Mouse (Mus musculus) limb, embryonic 13.5 days (tissue): ENCODE results near the gene Ppp1r9a. TPM values are rescaled to one million over a fixed set of nuclear protein-coding genes. Genes with fewer than 3 reads are reported as not detected.
A peak's percentile ranks its signal among the peaks of the same experiment; 100 is the strongest.

Source experiments
- ATAC-seq: fragments of 200-750 bp; cut with Nextera tagmentation; 2 replicates; pipeline ENCODE4 v1.8.0; 2017; ENCODE audit warnings: low read depth, moderate number of reproducible peaks, moderate TSS enrichment; ENCODE audit not compliant: low FRiP score
- H3K27ac ChIP-seq: fragments of 300-500 bp; sonication (generic); 2 replicates; pipeline ENCODE4 v1.5.1; 2015; ENCODE audit warnings: inconsistent platforms, mild to moderate bottlenecking, moderate library complexity
- H3K27me3 ChIP-seq: fragments of 300-500 bp; sonication (generic); 2 replicates; pipeline ENCODE4 v1.6.1; 2015; ENCODE audit warnings: mild to moderate bottlenecking, inconsistent platforms
- H3K36me3 ChIP-seq: fragments of 300-500 bp; sonication (generic); 2 replicates; pipeline ENCODE4 v1.6.1; 2015; ENCODE audit warnings: inconsistent platforms, mild to moderate bottlenecking, moderate library complexity
- H3K4me1 ChIP-seq: fragments of 300-500 bp; sonication (generic); 2 replicates; pipeline ENCODE4 v1.6.1; 2015; ENCODE audit warnings: inconsistent platforms
- H3K4me2 ChIP-seq: fragments of 300-500 bp; sonication (generic); replicated peaks from 2 replicates; pipeline ENCODE4 v1.6.1; 2015; ENCODE audit warnings: inconsistent platforms, mild to moderate bottlenecking, moderate library complexity
- H3K4me3 ChIP-seq: fragments of 300-500 bp; sonication (generic); 2 replicates; pipeline ENCODE4 v1.5.1; 2015; ENCODE audit warnings: moderate library complexity, mild to moderate bottlenecking, inconsistent platforms
- H3K9ac ChIP-seq: fragments of 300-500 bp; sonication (generic); 2 replicates; pipeline ENCODE4 v1.6.1; 2015; ENCODE audit warnings: mild to moderate bottlenecking, inconsistent platforms
- H3K9me3 ChIP-seq: fragments of 300-500 bp; sonication (generic); 2 replicates; pipeline ENCODE4 v1.6.1; 2016; ENCODE audit warnings: inconsistent platforms
- WGBS: fragments of 180-500 bp; shearing (Covaris S2); methylation state at CpG from one replicate; pipeline ENCODE4 v1.1.7; 2015; 5-methylcytosine and 5-hydroxymethylcytosine counted together
- polyA plus RNA-seq: library from polyadenylated mRNA; unstranded; fragments of >200 nt; fragmentation: Nextera tagmentation; extraction: Ambion mirVana; gene quantifications from 2 replicates; pipeline ENCODE4 v1.2.1, GENCODE M21; 2015

Gene Ppp1r9a
- polyA plus RNA-seq, 1 experiment from 2014 or later = 23.6 TPM

GRCm38 (mm10) chr6:5120229-5120628 lies 217.5 kb downstream of the Ppp1r9a start:
- H3K36me3 ChIP-seq = peaks cover 34% of the 10 kb centered on the region
- no peak overlapping the region for H3K4me3 ChIP-seq
- no peak for ATAC-seq
- no peak overlapping the region for H3K4me2 ChIP-seq
- no peaks in the 10 kb centered on the region for H3K9me3 ChIP-seq
- no peak overlapping the region for H3K9ac ChIP-seq
- no peaks in the 10 kb centered on the region for H3K4me1 ChIP-seq
- no peak overlapping the region for H3K27ac ChIP-seq
- no peaks in the 10 kb centered on the region for H3K27me3 ChIP-seq
- WGBS = 38% methylated on average over 3 of the region's 3 CpGs

DNA sequence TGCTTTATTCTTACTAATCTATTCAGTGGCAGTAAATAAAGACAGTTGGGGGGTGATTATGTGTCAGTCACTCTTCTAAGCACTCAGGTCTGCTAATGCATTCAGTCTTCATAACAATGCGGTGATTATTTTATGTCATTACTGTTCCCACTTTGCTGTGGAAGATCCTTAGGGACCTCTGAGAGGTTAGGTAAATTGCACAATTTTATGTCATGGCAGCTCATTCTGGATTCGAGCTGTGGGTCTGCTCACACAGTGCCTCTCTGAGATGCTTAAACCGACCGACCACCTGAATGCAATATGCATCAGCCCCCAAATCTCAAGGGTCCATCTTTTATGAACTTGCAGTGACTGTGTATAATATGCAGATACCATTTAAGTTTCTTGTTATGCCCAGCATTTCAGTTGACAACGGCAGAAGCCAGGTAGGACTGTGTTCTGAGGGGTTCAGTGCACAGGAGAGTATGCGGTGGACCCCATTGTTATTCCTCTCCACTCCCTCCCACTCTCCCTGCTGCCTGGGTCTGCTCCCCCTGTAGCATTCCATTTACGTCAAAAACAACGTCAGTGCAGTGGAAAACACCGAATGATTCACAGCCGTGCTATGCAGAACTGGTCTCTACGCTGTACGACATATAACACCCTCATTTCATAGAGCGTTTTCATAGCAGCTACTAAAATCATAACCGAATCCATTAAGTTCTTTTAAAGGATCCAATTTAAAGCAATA lies 226.8 kb downstream of the Ppp1r9a start:
- Histone ChIP-seq H3K27ac (no peak overlapping the region), H3K4me3 (no peak overlapping the region), H3K9me3 (no peaks in the 10 kb centered on the region), H3K27me3 (no peaks in the 10 kb centered on the region), H3K4me1 (peaks cover 25% of the 10 kb centered on the region), H3K36me3 (no peaks in the 10 kb centered on the region), H3K4me2 (peak overlapping the region; percentile 32), H3K9ac (no peak overlapping the region)
- ATAC-seq = peak; percentile 72; the same call in 1 of the 2 replicates
- 50% methylated on average over 14 of the region's 14 CpGs for WGBS

DNA sequence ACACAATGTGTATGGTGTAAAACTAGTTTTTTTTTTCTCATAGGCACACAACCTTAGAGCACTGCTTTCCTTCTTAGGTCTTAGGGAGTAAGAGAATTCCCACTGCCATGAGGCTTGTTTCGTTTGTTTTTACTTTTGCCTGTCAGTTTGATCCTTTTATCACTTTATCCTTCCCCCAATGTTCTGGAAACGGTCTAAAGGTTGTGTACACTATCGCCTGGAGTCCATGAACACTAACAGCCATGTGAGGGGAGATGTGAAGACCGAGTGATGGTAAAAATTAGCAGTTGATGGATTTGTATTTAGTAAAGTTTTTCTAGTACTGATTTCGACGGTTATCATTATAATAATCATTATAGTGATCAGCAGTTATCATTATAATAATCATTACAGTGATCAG lies 232.3 kb downstream of the Ppp1r9a start:
- H3K9me3 ChIP-seq = no peaks in the 10 kb centered on the region
- peaks cover 17% of the 10 kb centered on the region for H3K4me1 ChIP-seq
- 76% methylated on average over 6 of the region's 6 CpGs for WGBS
- H3K4me3 ChIP-seq = no peak overlapping the region
- H3K4me2 ChIP-seq = no peak overlapping the region
- no peak for ATAC-seq
- no peaks in the 10 kb centered on the region for H3K36me3 ChIP-seq
- H3K9ac ChIP-seq = no peak overlapping the region
- H3K27me3 ChIP-seq = no peaks in the 10 kb centered on the region
- H3K27ac ChIP-seq = no peak overlapping the region

DNA sequence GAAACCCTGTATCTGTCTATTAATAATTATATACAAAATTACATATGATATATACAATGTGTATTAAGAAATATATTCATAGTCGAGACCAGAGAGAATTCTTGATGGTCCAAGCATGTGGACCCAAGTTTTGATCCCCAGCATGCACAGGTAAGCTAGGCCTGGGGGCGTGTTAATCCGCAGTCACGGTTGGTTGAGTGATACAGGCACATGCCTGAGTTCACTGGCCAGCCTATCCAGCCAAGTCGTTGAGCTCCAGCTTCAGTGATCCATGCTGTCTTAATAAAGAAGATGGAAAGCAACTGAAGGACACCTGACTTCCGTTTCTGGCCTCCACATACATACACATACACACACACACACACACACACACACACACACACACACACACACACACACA lies 233.3 kb downstream of the Ppp1r9a start:
- Histone ChIP-seq H3K9ac (no peak overlapping the region), H3K27ac (no peak overlapping the region), H3K9me3 (no peaks in the 10 kb centered on the region), H3K4me2 (no peak overlapping the region), H3K27me3 (no peaks in the 10 kb centered on the region), H3K4me3 (no peak overlapping the region), H3K36me3 (no peaks in the 10 kb centered on the region), H3K4me1 (peaks cover 12% of the 10 kb centered on the region)
- ATAC-seq = no peak; the same call in 1 of the 2 replicates
- 82% methylated on average over 6 of the region's 6 CpGs for WGBS

- Histone ChIP-seq H3K27ac (no peak overlapping the region), H3K4me3 (no peak overlapping the region), H3K4me2 (no peak overlapping the region), H3K9ac (no peak overlapping the region), H3K36me3 (peaks cover 6% of the 10 kb centered on the region), H3K9me3 (no peaks in the 10 kb centered on the region), H3K4me1 (peaks cover 8% of the 10 kb centered on the region), H3K27me3 (no peaks in the 10 kb centered on the region)
- WGBS = 74% methylated on average over 12 of the region's 12 CpGs
- no peak for ATAC-seq
Measured at GRCm38 (mm10) chr6:5138875-5139631, 236.3 kb downstream of the Ppp1r9a start.

GRCm38 (mm10) chr6:5139666-5140065 lies 236.9 kb downstream of the Ppp1r9a start:
- no peaks in the 10 kb centered on the region for H3K9me3 ChIP-seq
- H3K4me3 ChIP-seq = no peak overlapping the region
- H3K27ac ChIP-seq = no peak overlapping the region
- H3K9ac ChIP-seq = no peak overlapping the region
- 83% methylated on average over 9 of the region's 9 CpGs for WGBS
- H3K36me3 ChIP-seq = peaks cover 7% of the 10 kb centered on the region
- peaks cover 1% of the 10 kb centered on the region for H3K4me1 ChIP-seq
- H3K27me3 ChIP-seq = no peaks in the 10 kb centered on the region
- no peak overlapping the region for H3K4me2 ChIP-seq
- ATAC-seq = no peak

DNA sequence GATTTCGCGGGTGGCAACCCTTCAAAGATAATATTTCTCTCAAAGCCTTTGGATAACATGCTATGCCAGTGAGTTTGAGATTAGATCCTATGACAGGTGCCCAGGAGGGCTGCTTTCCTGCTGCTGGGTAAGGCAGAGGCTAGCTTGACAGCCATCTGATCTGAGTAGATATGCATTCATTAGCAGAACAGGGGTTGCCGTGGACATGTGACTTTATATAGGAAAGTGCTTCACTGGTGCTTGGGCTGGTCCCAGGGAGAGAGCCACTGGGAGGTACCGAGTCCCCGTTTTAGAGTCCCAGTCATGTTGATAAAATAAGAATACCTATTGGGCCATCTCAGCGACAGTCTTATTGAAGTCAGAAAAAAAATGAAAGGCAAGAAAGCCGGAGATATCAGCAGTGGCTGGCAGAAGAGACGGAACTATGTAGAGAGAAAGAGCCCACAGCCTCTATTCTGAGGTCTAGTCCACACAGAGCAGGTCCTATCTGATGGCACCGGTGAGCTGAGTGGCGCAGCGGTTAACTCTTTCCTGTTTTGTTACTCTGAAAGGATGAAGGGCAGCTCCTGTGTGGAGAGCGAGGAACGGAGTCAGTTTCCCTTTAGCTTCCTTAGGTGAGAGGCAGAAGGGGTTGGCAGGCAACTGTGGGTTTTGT lies 244.9 kb downstream of the Ppp1r9a start:
- no peak overlapping the region for H3K27ac ChIP-seq
- 67% methylated on average over 13 of the region's 13 CpGs for WGBS

DNA sequence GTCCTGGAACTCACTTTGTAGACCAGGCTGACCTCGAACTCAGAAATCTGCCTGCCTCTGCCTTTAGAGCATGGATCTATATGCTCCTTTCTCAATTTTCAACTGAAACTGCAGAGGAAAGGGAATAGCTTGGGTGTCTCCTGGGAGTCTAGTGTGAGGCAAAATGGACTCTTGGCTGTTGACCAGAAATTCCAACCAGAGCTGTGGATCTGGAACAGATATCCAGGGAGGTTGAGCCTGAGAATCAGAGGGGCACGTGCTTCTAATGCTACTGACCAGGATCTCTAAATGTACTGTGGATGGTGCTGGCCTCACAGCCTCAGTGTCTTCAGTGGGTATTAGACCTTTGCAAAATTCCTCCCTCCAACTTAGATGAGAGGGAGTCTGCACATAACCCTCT lies 247.2 kb downstream of the Ppp1r9a start:
- H3K27me3 ChIP-seq = no peaks in the 10 kb centered on the region
- no peak overlapping the region for H3K4me2 ChIP-seq
- H3K9me3 ChIP-seq = no peaks in the 10 kb centered on the region
- WGBS = 71% methylated on average over 2 of the region's 2 CpGs
- ATAC-seq = no peak
- H3K4me3 ChIP-seq = no peak overlapping the region
- 0 out of 2 replicates have a peak, but pooled peaks cover 6% of the 10 kb centered on the region for H3K36me3 ChIP-seq
- 0 out of 2 replicates have a peak, but pooled peaks cover 3% of the 10 kb centered on the region for H3K4me1 ChIP-seq
- no peak overlapping the region for H3K9ac ChIP-seq
- no peak overlapping the region for H3K27ac ChIP-seq

More for the DNA sequence above, 244.9 kb downstream of the Ppp1r9a start:
- no peak for ATAC-seq
- Histone ChIP-seq H3K9me3 (no peaks in the 10 kb centered on the region), H3K4me1 (0 out of 2 replicates have a peak, but pooled peaks cover 3% of the 10 kb centered on the region), H3K9ac (no peak overlapping the region), H3K4me3 (no peak overlapping the region), H3K36me3 (peaks cover 7% of the 10 kb centered on the region), H3K4me2 (no peak overlapping the region), H3K27me3 (no peaks in the 10 kb centered on the region)

DNA sequence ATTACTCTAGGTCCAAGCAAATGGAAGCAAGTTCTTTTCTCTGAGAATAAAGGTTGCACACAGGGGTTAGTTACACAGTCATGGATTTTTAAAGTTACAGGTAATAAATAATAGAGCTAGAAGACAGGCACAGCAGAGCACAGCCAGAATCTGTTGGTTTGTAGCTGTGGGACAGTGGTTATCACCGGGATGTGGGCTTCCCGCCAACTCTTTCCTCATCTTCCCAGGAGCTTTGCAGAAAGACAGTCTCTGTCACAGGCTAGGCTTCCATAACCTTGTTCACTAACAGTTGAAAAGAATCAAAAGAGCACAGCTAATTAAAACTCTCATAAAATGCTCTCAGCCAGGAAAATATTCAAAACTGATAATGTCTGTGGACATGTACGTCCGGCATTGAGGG lies 248.5 kb downstream of the Ppp1r9a start:
- H3K27ac ChIP-seq = no peak overlapping the region
- no peak overlapping the region for H3K4me3 ChIP-seq
- no peak for ATAC-seq
- H3K4me1 ChIP-seq = 0 out of 2 replicates have a peak, but pooled peaks cover 3% of the 10 kb centered on the region
- 73% methylated on average over 4 of the region's 4 CpGs for WGBS
- H3K36me3 ChIP-seq = peaks cover 15% of the 10 kb centered on the region; the same call in 1 of the 2 replicates
- H3K27me3 ChIP-seq = no peaks in the 10 kb centered on the region
- H3K4me2 ChIP-seq = no peak overlapping the region
- no peak overlapping the region for H3K9ac ChIP-seq
- H3K9me3 ChIP-seq = no peaks in the 10 kb centered on the region

- 83% methylated on average over 2 of the region's 2 CpGs for WGBS
- no peak for ATAC-seq
- Histone ChIP-seq H3K4me2 (no peak overlapping the region), H3K4me1 (0 out of 2 replicates have a peak, but pooled peaks cover 3% of the 10 kb centered on the region), H3K27me3 (no peaks in the 10 kb centered on the region), H3K27ac (no peak overlapping the region), H3K36me3 (peaks cover 15% of the 10 kb centered on the region; the same call in 1 of the 2 replicates), H3K9me3 (no peaks in the 10 kb centered on the region), H3K4me3 (no peak overlapping the region), H3K9ac (no peak overlapping the region)
Measured at GRCm38 (mm10) chr6:5152185-5152584, 249.5 kb downstream of the Ppp1r9a start.

GRCm38 (mm10) chr6:5154786-5155185 lies 252.1 kb downstream of the Ppp1r9a start:
- no peak overlapping the region for H3K4me3 ChIP-seq
- 86% methylated on average over 6 of the region's 6 CpGs for WGBS
- ATAC-seq = no peak
- no peaks in the 10 kb centered on the region for H3K9me3 ChIP-seq
- H3K36me3 ChIP-seq = peaks cover 30% of the 10 kb centered on the region
- H3K9ac ChIP-seq = no peak overlapping the region
- H3K4me1 ChIP-seq = 0 out of 2 replicates have a peak, but pooled peaks cover 3% of the 10 kb centered on the region
- H3K27ac ChIP-seq = no peak overlapping the region
- no peaks in the 10 kb centered on the region for H3K27me3 ChIP-seq
- H3K4me2 ChIP-seq = no peak overlapping the region
